Mouse (Mus musculus): ENCODE measurements at regions not wholly inside any gene's neighbourhood (a gene's known extent, or its start where the extent isn't known, plus 50 kb on each side); places are given as distances from the start of the nearest gene placed in this dataset.

GRCm38 (mm10) chr5:120315116-120315515, 116.4 kb upstream of the Lhx5 start:
- 43% methylated on average over 8 of the region's 8 CpGs for WGBS
- no peak for ATAC-seq (ENCODE audit: insufficient number of reproducible peaks, low FRiP score)

GRCm38 (mm10) chr5:120318951-120319350, 112.5 kb upstream of the Lhx5 start:
- ATAC-seq (ENCODE audit: insufficient number of reproducible peaks, low FRiP score), result no peak
- peaks cover 11% of the 10 kb centered on the region for H3K4me1 ChIP-seq (replicated peaks)
- H3K9me3 ChIP-seq (replicated peaks), result no peaks in the 10 kb centered on the region
- no peak overlapping the region for H3K4me3 ChIP-seq
- no peak overlapping the region for H3K4me2 ChIP-seq
- WGBS, result 18% methylated on average over 1 of the region's 1 CpGs
- no peak overlapping the region for H3K27ac ChIP-seq (ENCODE audit: poor library complexity, severe bottlenecking)
- peaks cover 87% of the 10 kb centered on the region for H3K27me3 ChIP-seq (replicated peaks)
- no peaks in the 10 kb centered on the region for H3K36me3 ChIP-seq
- H3K9ac ChIP-seq, result no peak overlapping the region

More at GRCm38 (mm10) chr5:120315116-120315515, 116.4 kb upstream of the Lhx5 start:
- Histone ChIP-seq H3K36me3 (no peaks in the 10 kb centered on the region), H3K4me3 (no peak overlapping the region), H3K4me1 (replicated peaks) (no peaks in the 10 kb centered on the region), H3K27ac (ENCODE audit: poor library complexity, severe bottlenecking) (no peak overlapping the region), H3K9me3 (replicated peaks) (peaks cover 10% of the 10 kb centered on the region), H3K4me2 (no peak overlapping the region), H3K9ac (no peak overlapping the region), H3K27me3 (replicated peaks) (peaks cover 58% of the 10 kb centered on the region)

GRCm38 (mm10) chr5:120322031-120322731, 109.3 kb upstream of the Lhx5 start:
- Histone ChIP-seq H3K9ac (no peak overlapping the region), H3K4me3 (peak overlapping the region; percentile 14), H3K36me3 (no peaks in the 10 kb centered on the region), H3K27ac (ENCODE audit: poor library complexity, severe bottlenecking) (no peak overlapping the region), H3K4me1 (replicated peaks) (peaks cover 11% of the 10 kb centered on the region), H3K27me3 (replicated peaks) (peaks cover 84% of the 10 kb centered on the region), H3K4me2 (peak overlapping the region; percentile 55), H3K9me3 (replicated peaks) (peaks cover 6% of the 10 kb centered on the region; the same call in 1 of the 2 replicates)
- no peak for ATAC-seq (ENCODE audit: insufficient number of reproducible peaks, low FRiP score)
- 1% methylated on average over 30 of the region's 30 CpGs for WGBS

- WGBS, result 17% methylated on average over 12 of the region's 12 CpGs
- H3K27ac ChIP-seq (ENCODE audit: poor library complexity, severe bottlenecking), result no peak overlapping the region
These were observed 108.7 kb upstream of the Lhx5 start for GRCm38 (mm10) chr5:120322732-120323316.

DNA sequence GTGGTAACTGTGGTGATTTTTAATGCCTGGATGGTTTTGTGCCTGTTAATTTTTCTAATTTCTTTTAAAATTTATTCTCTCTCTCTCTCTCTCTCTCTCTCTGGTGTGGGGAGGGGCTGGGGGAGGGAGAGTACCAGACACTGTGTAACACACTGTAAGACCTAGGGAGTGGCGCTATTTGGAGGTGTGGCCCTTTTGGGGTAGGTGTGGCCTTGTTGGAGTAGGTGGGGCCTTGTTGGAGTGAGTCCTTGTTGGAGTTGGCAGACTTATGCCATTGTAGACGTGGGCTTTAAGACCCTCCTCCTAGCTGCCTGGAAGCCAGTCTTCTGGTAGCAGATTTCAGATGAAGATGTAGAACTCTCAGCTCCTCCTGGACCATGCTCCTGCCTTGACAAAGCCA, 107.4 kb upstream of the Lhx5 start:
- WGBS, result 81% methylated on average over 2 of the region's 2 CpGs
- no peak overlapping the region for H3K4me2 ChIP-seq
- H3K27me3 ChIP-seq (replicated peaks), result peaks cover 73% of the 10 kb centered on the region
- H3K9ac ChIP-seq, result no peak overlapping the region
- no peak overlapping the region for H3K4me3 ChIP-seq
- no peak overlapping the region for H3K27ac ChIP-seq (ENCODE audit: poor library complexity, severe bottlenecking)
- peaks cover 6% of the 10 kb centered on the region; the same call in 1 of the 2 replicates for H3K9me3 ChIP-seq (replicated peaks)
- peaks cover 11% of the 10 kb centered on the region for H3K4me1 ChIP-seq (replicated peaks)
- H3K36me3 ChIP-seq, result no peaks in the 10 kb centered on the region
- no peak for ATAC-seq (ENCODE audit: insufficient number of reproducible peaks, low FRiP score)

More at GRCm38 (mm10) chr5:120322732-120323316, 108.7 kb upstream of the Lhx5 start:
- ATAC-seq (ENCODE audit: insufficient number of reproducible peaks, low FRiP score), result no peak
- H3K4me3 ChIP-seq, result no peak overlapping the region
- peaks cover 84% of the 10 kb centered on the region for H3K27me3 ChIP-seq (replicated peaks)
- no peak overlapping the region for H3K9ac ChIP-seq
- peak overlapping the region; percentile 55 for H3K4me2 ChIP-seq
- H3K9me3 ChIP-seq (replicated peaks), result peaks cover 6% of the 10 kb centered on the region; the same call in 1 of the 2 replicates
- no peaks in the 10 kb centered on the region for H3K36me3 ChIP-seq
- peaks cover 11% of the 10 kb centered on the region for H3K4me1 ChIP-seq (replicated peaks)

DNA sequence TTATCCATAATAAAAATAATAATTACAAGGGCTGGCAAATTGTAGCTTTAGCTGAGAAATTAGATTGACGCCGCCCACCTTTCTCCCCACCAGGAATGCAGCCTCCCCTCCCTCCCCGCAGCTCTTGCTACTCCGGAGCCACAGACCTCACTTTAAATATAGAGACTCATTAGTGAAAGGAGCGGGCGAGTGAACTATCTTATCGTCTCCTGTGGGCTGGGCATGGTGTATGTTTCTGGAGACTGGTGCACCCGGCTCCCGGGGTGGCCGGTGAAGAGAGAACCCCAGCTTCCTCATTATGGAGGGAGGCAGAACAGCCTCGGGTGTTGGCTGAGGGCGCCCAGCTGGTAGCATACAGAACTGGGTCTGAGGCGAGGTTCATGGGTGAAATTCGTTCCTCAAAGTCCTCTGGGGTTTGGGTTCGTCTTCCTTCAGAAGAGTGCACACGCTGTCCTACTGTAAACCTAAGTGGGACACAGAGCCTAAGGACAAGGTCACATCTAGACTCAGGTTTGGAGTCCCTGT, 106.1 kb upstream of the Lhx5 start:
- Histone ChIP-seq H3K27me3 (replicated peaks) (peaks cover 61% of the 10 kb centered on the region), H3K9ac (no peak overlapping the region), H3K36me3 (no peaks in the 10 kb centered on the region), H3K4me2 (peak overlapping the region; percentile 22), H3K9me3 (replicated peaks) (peaks cover 6% of the 10 kb centered on the region; the same call in 1 of the 2 replicates), H3K4me3 (no peak overlapping the region), H3K27ac (ENCODE audit: poor library complexity, severe bottlenecking) (no peak overlapping the region), H3K4me1 (replicated peaks) (peaks cover 11% of the 10 kb centered on the region)
- no peak for ATAC-seq (ENCODE audit: insufficient number of reproducible peaks, low FRiP score)
- WGBS, result 22% methylated on average over 16 of the region's 16 CpGs

- Histone ChIP-seq H3K9me3 (replicated peaks) (no peaks in the 10 kb centered on the region), H3K9ac (no peak overlapping the region), H3K4me3 (no peak overlapping the region), H3K4me1 (replicated peaks) (no peaks in the 10 kb centered on the region; the same call in 1 of the 2 replicates), H3K4me2 (no peak overlapping the region), H3K36me3 (no peaks in the 10 kb centered on the region), H3K27me3 (replicated peaks) (peaks cover 39% of the 10 kb centered on the region), H3K27ac (ENCODE audit: poor library complexity, severe bottlenecking) (no peak overlapping the region)
- 72% methylated on average over 14 of the region's 14 CpGs for WGBS
- ATAC-seq (ENCODE audit: insufficient number of reproducible peaks, low FRiP score), result no peak
These were observed 99.5 kb upstream of the Lhx5 start for GRCm38 (mm10) chr5:120332030-120332429.

DNA sequence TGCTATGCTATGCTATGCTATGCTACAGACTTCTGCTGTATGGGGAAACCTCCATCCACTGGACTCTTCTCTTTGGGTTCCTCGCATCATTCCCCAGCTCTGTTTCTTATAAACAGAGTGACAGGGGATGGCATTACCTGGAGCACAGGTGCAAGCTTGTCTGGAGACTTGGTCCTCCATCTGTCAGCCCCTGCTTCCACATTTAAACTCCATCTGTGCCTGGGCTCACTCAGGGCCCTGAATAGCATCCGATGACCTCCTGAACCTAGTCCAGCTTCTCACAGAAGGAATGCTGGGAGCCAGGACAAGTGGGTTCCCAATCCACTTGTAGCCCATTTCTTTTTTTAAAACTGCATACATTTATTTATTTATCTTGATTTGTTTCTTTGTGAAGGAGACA, 92.3 kb upstream of the Lhx5 start:
- H3K9ac ChIP-seq, result no peak overlapping the region
- no peak for ATAC-seq (ENCODE audit: insufficient number of reproducible peaks, low FRiP score)
- 63% methylated on average over 2 of the region's 2 CpGs for WGBS
- H3K27me3 ChIP-seq (replicated peaks), result peaks cover 45% of the 10 kb centered on the region
- no peak overlapping the region for H3K4me3 ChIP-seq
- H3K36me3 ChIP-seq, result no peaks in the 10 kb centered on the region
- no peak overlapping the region for H3K4me2 ChIP-seq
- no peak overlapping the region for H3K27ac ChIP-seq (ENCODE audit: poor library complexity, severe bottlenecking)
- no peaks in the 10 kb centered on the region for H3K4me1 ChIP-seq (replicated peaks)
- no peaks in the 10 kb centered on the region for H3K9me3 ChIP-seq (replicated peaks)

DNA sequence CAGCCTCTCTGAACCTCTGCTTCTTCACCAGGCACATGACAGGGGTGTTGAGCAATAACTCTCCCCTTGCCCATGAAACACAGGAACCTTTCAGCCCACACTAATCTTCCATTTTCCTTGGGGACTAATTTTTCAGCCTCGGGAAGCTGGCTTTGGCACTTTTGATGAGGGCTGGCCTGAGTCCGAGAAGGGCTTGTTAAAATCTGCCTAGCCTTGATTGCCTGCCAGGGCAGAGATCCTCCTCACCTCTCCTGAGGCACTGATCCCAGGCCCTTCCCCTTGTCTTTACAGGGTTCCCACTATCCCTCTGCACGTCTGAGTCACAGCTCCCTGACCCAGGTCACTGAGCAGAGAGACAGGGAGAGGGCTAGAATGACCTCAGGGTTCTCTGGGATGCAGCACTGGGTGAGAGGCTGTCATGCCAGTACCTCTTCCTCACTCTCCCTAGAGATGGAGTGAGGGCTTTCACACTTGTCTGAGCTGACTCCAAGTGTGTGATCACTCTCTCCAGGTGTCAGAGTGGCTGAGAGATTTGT, 90.7 kb upstream of the Lhx5 start:
- 30% methylated on average over 3 of the region's 3 CpGs for WGBS
- no peaks in the 10 kb centered on the region for H3K36me3 ChIP-seq

GRCm38 (mm10) chr5:120350461-120350860, 81.0 kb upstream of the Lhx5 start:
- Histone ChIP-seq H3K4me2 (no peak overlapping the region), H3K36me3 (no peaks in the 10 kb centered on the region), H3K4me3 (no peak overlapping the region), H3K9me3 (replicated peaks) (no peaks in the 10 kb centered on the region), H3K9ac (no peak overlapping the region), H3K4me1 (replicated peaks) (no peaks in the 10 kb centered on the region; the same call in 1 of the 2 replicates), H3K27me3 (replicated peaks) (peaks cover 35% of the 10 kb centered on the region), H3K27ac (ENCODE audit: poor library complexity, severe bottlenecking) (no peak overlapping the region)
- WGBS, result 84% methylated on average over 3 of the region's 3 CpGs
- no peak for ATAC-seq (ENCODE audit: insufficient number of reproducible peaks, low FRiP score)

More for the DNA sequence above, 90.7 kb upstream of the Lhx5 start:
- Histone ChIP-seq H3K4me3 (no peak overlapping the region), H3K27me3 (replicated peaks) (peaks cover 29% of the 10 kb centered on the region), H3K9ac (no peak overlapping the region), H3K27ac (ENCODE audit: poor library complexity, severe bottlenecking) (no peak overlapping the region), H3K4me2 (no peak overlapping the region), H3K9me3 (replicated peaks) (no peaks in the 10 kb centered on the region), H3K4me1 (replicated peaks) (no peaks in the 10 kb centered on the region)
- ATAC-seq (ENCODE audit: insufficient number of reproducible peaks, low FRiP score), result no peak

DNA sequence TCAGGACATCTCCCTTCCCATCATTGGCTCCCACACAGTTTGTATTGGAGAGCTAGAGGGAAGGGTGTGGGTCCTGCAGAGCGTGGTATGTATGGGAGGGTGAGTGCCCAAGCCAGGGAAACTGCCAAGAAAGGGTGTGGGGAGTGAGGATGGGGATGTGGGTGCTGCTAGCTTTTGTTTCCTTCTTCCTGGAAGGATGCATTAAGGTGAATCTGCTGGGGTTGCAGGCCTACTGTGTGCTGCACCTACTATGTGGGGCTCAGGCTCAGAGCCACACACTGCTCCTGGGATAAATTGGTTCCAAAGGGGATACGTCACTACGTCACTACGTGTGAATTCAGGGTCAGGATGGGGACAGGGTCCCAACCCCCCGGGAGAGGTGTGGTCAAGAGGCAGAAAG, 79.7 kb upstream of the Lhx5 start:
- no peaks in the 10 kb centered on the region for H3K9me3 ChIP-seq (replicated peaks)
- no peaks in the 10 kb centered on the region; the same call in 1 of the 2 replicates for H3K4me1 ChIP-seq (replicated peaks)
- H3K4me3 ChIP-seq, result no peak overlapping the region
- H3K27me3 ChIP-seq (replicated peaks), result peaks cover 48% of the 10 kb centered on the region
- WGBS, result 47% methylated on average over 5 of the region's 5 CpGs
- H3K36me3 ChIP-seq, result no peaks in the 10 kb centered on the region
- H3K9ac ChIP-seq, result no peak overlapping the region
- no peak for ATAC-seq (ENCODE audit: insufficient number of reproducible peaks, low FRiP score)
- no peak overlapping the region for H3K4me2 ChIP-seq
- H3K27ac ChIP-seq (ENCODE audit: poor library complexity, severe bottlenecking), result no peak overlapping the region

Data from heart, embryonic 12.5 days (tissue).